Mouse (Mus musculus): ENCODE results near the gene Ptpn11. TPM values are rescaled to one million over a fixed set of nuclear protein-coding genes. Genes with fewer than 3 reads are reported as not detected.
"Not testable (repeated sequence)": the region's sequence is repeated elsewhere in the genome, so short reads cannot be mapped to it uniquely, and the experiment has no call there.

The Ptpn11 gene
- polyA plus RNA-seq, 1 experiment: 2.0 TPM

- H3K4me1 ChIP-seq (ENCODE audit: control insufficient read depth): peaks cover 86% of the 10 kb centered on the region
- H3K9me3 ChIP-seq (ENCODE audit: control insufficient read depth, low read length): no peaks in the 10 kb centered on the region; the same call in 1 of the 2 replicates
- TF ChIP-seq GATA1 (IDR thresholded peaks at IDR 0.05; ENCODE audit: low read length) (no peak), TAL1 (IDR thresholded peaks at IDR 0.05; ENCODE audit: low read length) (no peak)
- no peaks in the 10 kb centered on the region for H3K27me3 ChIP-seq (ENCODE audit: control insufficient read depth)
- peaks cover 88% of the 10 kb centered on the region for H3K36me3 ChIP-seq (ENCODE audit: control insufficient read depth)
- no peak overlapping the region for H3K4me3 ChIP-seq (replicated peaks)
These were observed 35.6 kb upstream of the Ptpn11 start for GRCm38 (mm10) chr5:121226845-121227244.

GRCm38 (mm10) chr5:121226406-121226805 is 35.2 kb upstream of the Ptpn11 start:
- no peaks in the 10 kb centered on the region for H3K27me3 ChIP-seq (ENCODE audit: control insufficient read depth)
- no peaks in the 10 kb centered on the region; the same call in 1 of the 2 replicates for H3K9me3 ChIP-seq (ENCODE audit: control insufficient read depth, low read length)
- no peak for TF ChIP-seq TAL1 (IDR thresholded peaks at IDR 0.05; ENCODE audit: low read length)
- TF ChIP-seq GATA1 (IDR thresholded peaks at IDR 0.05; ENCODE audit: low read length): peak; percentile 50; the same call in 1 of the 2 replicates
- H3K36me3 ChIP-seq (ENCODE audit: control insufficient read depth): peaks cover 88% of the 10 kb centered on the region
- peak overlapping the region; percentile 37 for H3K4me3 ChIP-seq (replicated peaks)
- peaks cover 82% of the 10 kb centered on the region for H3K4me1 ChIP-seq (ENCODE audit: control insufficient read depth)

GRCm38 (mm10) chr5:121225854-121226253 is 34.7 kb upstream of the Ptpn11 start:
- Histone ChIP-seq H3K4me1 (ENCODE audit: control insufficient read depth) (peaks cover 77% of the 10 kb centered on the region), H3K4me3 (replicated peaks) (peak overlapping the region; percentile 37), H3K36me3 (ENCODE audit: control insufficient read depth) (peaks cover 86% of the 10 kb centered on the region), H3K27me3 (ENCODE audit: control insufficient read depth) (no peaks in the 10 kb centered on the region), H3K9me3 (ENCODE audit: control insufficient read depth, low read length) (no peaks in the 10 kb centered on the region; the same call in 1 of the 2 replicates)
- no peak for TF ChIP-seq TAL1 (IDR thresholded peaks at IDR 0.05; ENCODE audit: low read length)
- no peak for TF ChIP-seq GATA1 (IDR thresholded peaks at IDR 0.05; ENCODE audit: low read length)

GRCm38 (mm10) chr5:121224856-121225255 is 33.7 kb upstream of the Ptpn11 start:
- no peaks in the 10 kb centered on the region for H3K27me3 ChIP-seq (ENCODE audit: control insufficient read depth)
- H3K9me3 ChIP-seq (ENCODE audit: control insufficient read depth, low read length): no peaks in the 10 kb centered on the region; the same call in 1 of the 2 replicates
- no peak for TF ChIP-seq GATA1 (IDR thresholded peaks at IDR 0.05; ENCODE audit: low read length)
- no peak for TF ChIP-seq TAL1 (IDR thresholded peaks at IDR 0.05; ENCODE audit: low read length)
- peaks cover 76% of the 10 kb centered on the region for H3K36me3 ChIP-seq (ENCODE audit: control insufficient read depth)
- H3K4me3 ChIP-seq (replicated peaks): peak overlapping the region; percentile 37
- peaks cover 68% of the 10 kb centered on the region for H3K4me1 ChIP-seq (ENCODE audit: control insufficient read depth)

- H3K4me1 ChIP-seq (ENCODE audit: control insufficient read depth): peaks cover 68% of the 10 kb centered on the region
- H3K27me3 ChIP-seq (ENCODE audit: control insufficient read depth); H3K4me3 ChIP-seq (replicated peaks); H3K9me3 ChIP-seq (ENCODE audit: control insufficient read depth, low read length): not testable (repeated sequence)
- H3K36me3 ChIP-seq (ENCODE audit: control insufficient read depth): peaks cover 68% of the 10 kb centered on the region
These were observed 32.8 kb upstream of the Ptpn11 start for GRCm38 (mm10) chr5:121224020-121224419.

- Histone ChIP-seq H3K27me3 (ENCODE audit: control insufficient read depth) (no peaks in the 10 kb centered on the region), H3K9me3 (ENCODE audit: control insufficient read depth, low read length) (no peaks in the 10 kb centered on the region), H3K4me1 (ENCODE audit: control insufficient read depth) (peaks cover 66% of the 10 kb centered on the region), H3K4me3 (replicated peaks) (peak overlapping the region; percentile 95), H3K36me3 (ENCODE audit: control insufficient read depth) (peaks cover 53% of the 10 kb centered on the region)
- TF ChIP-seq TAL1 (IDR thresholded peaks at IDR 0.05; ENCODE audit: low read length): no peak
- no peak for TF ChIP-seq GATA1 (IDR thresholded peaks at IDR 0.05; ENCODE audit: low read length)
These were observed 30.2 kb upstream of the Ptpn11 start for GRCm38 (mm10) chr5:121221328-121221850.

GRCm38 (mm10) chr5:121220732-121221301 is 29.6 kb upstream of the Ptpn11 start:
- Histone ChIP-seq H3K4me1 (ENCODE audit: control insufficient read depth) (peaks cover 66% of the 10 kb centered on the region), H3K27me3 (ENCODE audit: control insufficient read depth) (no peaks in the 10 kb centered on the region), H3K4me3 (replicated peaks) (peak overlapping the region; percentile 95), H3K9me3 (ENCODE audit: control insufficient read depth, low read length) (no peaks in the 10 kb centered on the region), H3K36me3 (ENCODE audit: control insufficient read depth) (peaks cover 48% of the 10 kb centered on the region)
- TF ChIP-seq GATA1 (IDR thresholded peaks at IDR 0.05; ENCODE audit: low read length): no peak
- TF ChIP-seq TAL1 (IDR thresholded peaks at IDR 0.05; ENCODE audit: low read length): no peak

GRCm38 (mm10) chr5:121219980-121220731 is 29.0 kb upstream of the Ptpn11 start, which contains the start of gene Hectd4:
Gene Hectd4 (plus strand): TSS chr5:121220219.
- H3K4me3 ChIP-seq (replicated peaks): peak within 1 kb of the TSS; percentile 95
- H3K27me3 ChIP-seq (ENCODE audit: control insufficient read depth): no peaks in the 10 kb centered on the region
- no peak for TF ChIP-seq GATA1 (IDR thresholded peaks at IDR 0.05; ENCODE audit: low read length)
- TF ChIP-seq TAL1 (IDR thresholded peaks at IDR 0.05; ENCODE audit: low read length): no peak
- peaks cover 65% of the 10 kb centered on the region for H3K4me1 ChIP-seq (ENCODE audit: control insufficient read depth)
- H3K36me3 ChIP-seq (ENCODE audit: control insufficient read depth): peaks cover 41% of the 10 kb centered on the region
- no peaks in the 10 kb centered on the region for H3K9me3 ChIP-seq (ENCODE audit: control insufficient read depth, low read length)

- Histone ChIP-seq H3K36me3 (ENCODE audit: control insufficient read depth) (peaks cover 39% of the 10 kb centered on the region), H3K4me1 (ENCODE audit: control insufficient read depth) (peaks cover 67% of the 10 kb centered on the region), H3K9me3 (ENCODE audit: control insufficient read depth, low read length) (no peaks in the 10 kb centered on the region), H3K27me3 (ENCODE audit: control insufficient read depth) (no peaks in the 10 kb centered on the region), H3K4me3 (replicated peaks) (peak overlapping the region; percentile 95)
- TF ChIP-seq GATA1 (IDR thresholded peaks at IDR 0.05; ENCODE audit: low read length) (no peak), TAL1 (IDR thresholded peaks at IDR 0.05; ENCODE audit: low read length) (no peak)
These were observed 28.0 kb upstream of the Ptpn11 start for GRCm38 (mm10) chr5:121219190-121219589.
